8 mouse cellular contexts compared by ENCODE assay signal in the genomic region with DNA sequence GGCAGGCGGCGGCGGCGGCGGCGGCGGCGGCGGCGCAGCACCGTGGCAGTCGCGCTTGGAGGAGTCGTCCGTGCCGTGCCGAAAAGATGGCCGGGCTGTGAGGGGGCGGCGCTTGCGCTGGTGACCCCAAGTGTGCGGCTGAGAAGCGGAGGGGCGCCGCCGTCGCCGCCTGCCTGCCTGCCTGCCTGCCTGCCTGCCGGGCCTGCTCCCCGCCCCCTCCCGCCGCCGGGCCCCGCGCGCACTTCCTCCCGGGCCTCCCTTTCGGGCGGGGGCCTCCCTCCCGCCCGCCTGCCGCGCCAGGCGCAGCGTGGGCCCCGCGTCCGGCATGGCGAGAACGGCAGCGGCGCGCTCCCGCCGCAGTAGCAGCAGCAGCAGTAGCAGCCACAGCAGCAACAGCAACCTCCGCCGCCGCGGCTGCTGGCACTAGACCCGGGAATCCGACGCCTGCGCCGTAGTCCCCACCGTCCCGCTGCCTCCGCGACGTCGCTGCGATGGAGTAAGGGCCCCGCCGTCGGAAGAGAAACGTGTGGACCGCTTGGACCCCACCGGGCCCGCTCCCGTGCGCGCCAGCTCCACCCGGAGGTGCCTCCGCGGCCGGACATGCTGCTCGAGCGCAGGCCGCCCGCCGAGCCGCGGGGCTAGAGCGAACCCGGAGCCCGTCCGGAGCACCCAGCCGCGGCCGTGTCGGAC. TPM values are rescaled to one million over a fixed set of nuclear protein-coding genes. Genes with fewer than 3 reads are reported as not detected.
DNase-seq lines count a peak whose midpoint lies in the region; ATAC-seq and TF ChIP-seq lines count a peak whose summit lies in the region.

No protein-coding gene starts in this region.

- peak overlapping the region; percentile 97 for H3K4me3 ChIP-seq in forebrain, embryonic 11.5 days (ENCODE audit: low read depth, low read length)
- H3K4me3 ChIP-seq in heart, embryonic 16.5 days (ENCODE audit: low read length): peak overlapping the region; percentile 97
- peak overlapping the region; percentile 96 for H3K4me3 ChIP-seq in liver, postnatal 0 days (ENCODE audit: low read depth, low read length)
- peak overlapping the region; percentile 87 for H3K4me3 ChIP-seq in neural tube, embryonic 13.5 days
- H3K4me3 ChIP-seq in testis, adult 2 months (ENCODE audit: control insufficient read depth, low read depth, low read length): peak overlapping the region; percentile 99

- no peak for TF ChIP-seq CTCF in liver, postnatal 0 days (IDR thresholded peaks at IDR 0.05; ENCODE audit: low read depth)
- TF ChIP-seq CTCF in testis, adult 2 months (IDR thresholded peaks at IDR 0.05; ENCODE audit: control insufficient read depth, insufficient read depth, insufficient replicate concordance, low read depth, low read length): no peak

- H3K4me1 ChIP-seq in forebrain, embryonic 11.5 days (replicated peaks; ENCODE audit: control insufficient read depth, insufficient read depth, low read length): peaks cover 4% of the 10 kb centered on the region; the same call in 1 of the 2 replicates
- H3K4me1 ChIP-seq in heart, embryonic 16.5 days (ENCODE audit: control insufficient read depth, insufficient read depth, low read length): peaks cover 26% of the 10 kb centered on the region
- peaks cover 20% of the 10 kb centered on the region for H3K4me1 ChIP-seq in liver, postnatal 0 days (ENCODE audit: insufficient read depth)
- peaks cover 41% of the 10 kb centered on the region for H3K4me1 ChIP-seq in neural tube, embryonic 13.5 days (replicated peaks)
- peaks cover 10% of the 10 kb centered on the region for H3K4me1 ChIP-seq in testis, adult 2 months (ENCODE audit: control insufficient read depth, insufficient read depth, low read length)

- ATAC-seq in forebrain, embryonic 11.5 days (replicated peaks; ENCODE audit: low FRiP score): peak; percentile 75
- ATAC-seq in heart, embryonic 16.5 days (replicated peaks; ENCODE audit: extremely low read depth, insufficient read depth, low FRiP score): peak; percentile 70
- peak; percentile 59 for ATAC-seq in liver, postnatal 0 days
- peak; percentile 78 for ATAC-seq in neural tube, embryonic 13.5 days (ENCODE audit: low read depth)

- no peaks in the 10 kb centered on the region for H3K27me3 ChIP-seq in forebrain, embryonic 11.5 days (ENCODE audit: control insufficient read depth, insufficient read depth, low read length)
- H3K27me3 ChIP-seq in heart, embryonic 16.5 days (ENCODE audit: control insufficient read depth, insufficient read depth, low read length): no peaks in the 10 kb centered on the region
- H3K27me3 ChIP-seq in liver, postnatal 0 days (ENCODE audit: insufficient read depth, low read length): no peaks in the 10 kb centered on the region
- H3K27me3 ChIP-seq in neural tube, embryonic 13.5 days: no peaks in the 10 kb centered on the region
- H3K27me3 ChIP-seq in testis, adult 2 months (ENCODE audit: control insufficient read depth, insufficient read depth, low read length): no peaks in the 10 kb centered on the region

- peak overlapping the region; percentile 96 for H3K27ac ChIP-seq in forebrain, embryonic 11.5 days (ENCODE audit: low read depth, low read length)
- H3K27ac ChIP-seq in heart, embryonic 16.5 days (ENCODE audit: low read length): peak overlapping the region; percentile 100
- peak overlapping the region; percentile 100 for H3K27ac ChIP-seq in liver, postnatal 0 days (ENCODE audit: low read depth)
- H3K27ac ChIP-seq in neural tube, embryonic 13.5 days (replicated peaks): peak overlapping the region; percentile 100
- peak overlapping the region; percentile 100 for H3K27ac ChIP-seq in testis, adult 2 months (ENCODE audit: control insufficient read depth, insufficient read depth, low read depth, low read length)

- H3K9me3 ChIP-seq in forebrain, embryonic 11.5 days (ENCODE audit: control insufficient read depth, low read length): no peaks in the 10 kb centered on the region
- H3K9me3 ChIP-seq in heart, embryonic 16.5 days (replicated peaks; ENCODE audit: control insufficient read depth, low read length): 0 out of 2 replicates have a peak, but pooled peaks cover 2% of the 10 kb centered on the region
- no peaks in the 10 kb centered on the region for H3K9me3 ChIP-seq in liver, postnatal 0 days (ENCODE audit: low read length)
- no peaks in the 10 kb centered on the region for H3K9me3 ChIP-seq in neural tube, embryonic 13.5 days

- peak overlapping the region; percentile 58 for H3K4me2 ChIP-seq in forebrain, embryonic 11.5 days (ENCODE audit: low read depth, low read length, severe bottlenecking)
- H3K4me2 ChIP-seq in heart, embryonic 16.5 days (ENCODE audit: low read depth, low read length): peak overlapping the region; percentile 81
- H3K4me2 ChIP-seq in liver, postnatal 0 days (ENCODE audit: low read depth, low read length): peak overlapping the region; percentile 96
- H3K4me2 ChIP-seq in neural tube, embryonic 13.5 days: peak overlapping the region; percentile 92

- no peaks in the 10 kb centered on the region for H3K36me3 ChIP-seq in forebrain, embryonic 11.5 days (ENCODE audit: control insufficient read depth, insufficient read depth, low read length)
- H3K36me3 ChIP-seq in heart, embryonic 16.5 days (ENCODE audit: control insufficient read depth, insufficient read depth): no peaks in the 10 kb centered on the region
- peaks cover 4% of the 10 kb centered on the region; the same call in 1 of the 2 replicates for H3K36me3 ChIP-seq in liver, postnatal 0 days (replicated peaks; ENCODE audit: insufficient read depth, low read length)
- no peaks in the 10 kb centered on the region for H3K36me3 ChIP-seq in neural tube, embryonic 13.5 days
- peaks cover 8% of the 10 kb centered on the region for H3K36me3 ChIP-seq in testis, adult 2 months (ENCODE audit: control insufficient read depth, insufficient read depth, low read length)

- no peak for TF ChIP-seq EP300 in liver, postnatal 0 days (IDR thresholded peaks at IDR 0.05; ENCODE audit: low read depth)

- TF ChIP-seq POLR2A in testis, adult 2 months (IDR thresholded peaks at IDR 0.05; ENCODE audit: control insufficient read depth, low read depth, low read length): no peak

- peak overlapping the region; percentile 96 for H3K9ac ChIP-seq in forebrain, embryonic 11.5 days (ENCODE audit: low read length)
- peak overlapping the region; percentile 100 for H3K9ac ChIP-seq in heart, embryonic 16.5 days (ENCODE audit: low read length)
- H3K9ac ChIP-seq in liver, postnatal 0 days (replicated peaks): peak overlapping the region; percentile 100
- peak overlapping the region; percentile 99 for H3K9ac ChIP-seq in neural tube, embryonic 13.5 days

- 0% methylated on average over 89 of the region's 100 CpGs for WGBS in forebrain, embryonic 11.5 days
- WGBS in heart, embryonic 16.5 days: under 1% methylated on average over 87 of the region's 100 CpGs
- 1% methylated on average over 48 of the region's 100 CpGs for WGBS in liver, postnatal 0 days (ENCODE audit: insufficient replicate concordance)
- WGBS in neural tube, embryonic 13.5 days: under 1% methylated on average over 85 of the region's 100 CpGs

- DNase-seq in CD4-positive, CD25-positive, alpha-beta regulatory T cell, adult 2 months (ENCODE audit: low read depth, low spot score): peak; percentile 94
- peak; percentile 52 for DNase-seq in c-Kit-negative CD71-positive TER-119-positive erythroid progenitor cells, embryonic 14.5 days (ENCODE audit: low read depth, low spot score)
- peak; percentile 90 for DNase-seq in forebrain, embryonic 11.5 days (ENCODE audit: low spot score)
- peak; percentile 92 to 93 for DNase-seq in kidney, postnatal 36 days
- DNase-seq in liver, postnatal 0 days: peak; percentile 90

RNA-seq across cellular contexts. Expression of gene Msl2, which starts 0.6 kb away (rescaled TPM):
- polyA plus RNA-seq in forebrain, embryonic 11.5 days (2014; fragmentation: Nextera tagmentation; extraction: Ambion mirVana): 5.6 and 6.2 TPM in 2 replicates
- polyA plus RNA-seq in heart, embryonic 16.5 days (2015; fragmentation: Nextera tagmentation; extraction: Ambion mirVana): 2.4 and 2.9 TPM in 2 replicates
- polyA plus RNA-seq in liver, postnatal 0 days (2015; fragmentation: Nextera tagmentation; extraction: Ambion mirVana): 2.2 and 2.4 TPM in 2 replicates
- polyA plus RNA-seq in neural tube, embryonic 13.5 days (2015; fragmentation: Nextera tagmentation; extraction: Ambion mirVana): 4.8 TPM in 2 replicates
- polyA plus RNA-seq in testis, adult 2 months (2012; rRNA removed): 11.3 and 11.8 TPM in 2 replicates

RNA-seq across cellular contexts. Expression of gene Pccb, which starts 39.8 kb away (rescaled TPM):
- polyA plus RNA-seq in forebrain, embryonic 11.5 days (2014; fragmentation: Nextera tagmentation; extraction: Ambion mirVana): 14.4 and 16.3 TPM in 2 replicates
- polyA plus RNA-seq in heart, embryonic 16.5 days (2015; fragmentation: Nextera tagmentation; extraction: Ambion mirVana): 24.9 and 25.2 TPM in 2 replicates
- 14.2 and 15.6 TPM in 2 replicates for polyA plus RNA-seq in liver, postnatal 0 days (2015; fragmentation: Nextera tagmentation; extraction: Ambion mirVana)
- polyA plus RNA-seq in neural tube, embryonic 13.5 days (2015; fragmentation: Nextera tagmentation; extraction: Ambion mirVana): 21.3 and 21.4 TPM in 2 replicates
- polyA plus RNA-seq in testis, adult 2 months (2012; rRNA removed): 13.9 and 14.1 TPM in 2 replicates

Comparison
In these comparisons a context has a peak if more than half of its experiments do, and no peak if none do; other contexts are left out.
1. Peak in every context shown above with its lines: DNase-seq, ATAC-seq, H3K4me3 ChIP-seq and H3K27ac ChIP-seq.